Mouse (Mus musculus) erythroblast, adult 5-6 weeks (primary cell): ENCODE results near the gene Zswim8. TPM values are rescaled to one million over a fixed set of nuclear protein-coding genes. Genes with fewer than 3 reads are reported as not detected.

Source experiments
- ATAC-seq: replicated peaks from 2 replicates; pipeline ENCODE4 v1.8.0; 2016; ENCODE audit warnings: moderate number of reproducible peaks, mild to moderate bottlenecking, moderate TSS enrichment, inconsistent platforms; ENCODE audit not compliant: poor library complexity, low FRiP score, severe bottlenecking
- total RNA-seq, 2 experiments: library from RNA; stranded (forward) in 1 of 2; stranded (reverse) in 1 of 2; fragments of 150-400 nt in 1 of 2; fragments of 200-764, 138-1000 nt in 1 of 2; gene quantifications; 2 replicates each; pipeline versions ENCODE4 v1.2.3 to v1.2.4; 2015 to 2017; ENCODE audit warnings: low replicate concordance in 2 of 2

Zswim8 gene
- total RNA-seq (2015; ENCODE audit: low replicate concordance), result 17.8 and 32.3 TPM in 2 replicates
- total RNA-seq (2017; ENCODE audit: low replicate concordance), result 10.1 and 16.3 TPM in 2 replicates

DNA sequence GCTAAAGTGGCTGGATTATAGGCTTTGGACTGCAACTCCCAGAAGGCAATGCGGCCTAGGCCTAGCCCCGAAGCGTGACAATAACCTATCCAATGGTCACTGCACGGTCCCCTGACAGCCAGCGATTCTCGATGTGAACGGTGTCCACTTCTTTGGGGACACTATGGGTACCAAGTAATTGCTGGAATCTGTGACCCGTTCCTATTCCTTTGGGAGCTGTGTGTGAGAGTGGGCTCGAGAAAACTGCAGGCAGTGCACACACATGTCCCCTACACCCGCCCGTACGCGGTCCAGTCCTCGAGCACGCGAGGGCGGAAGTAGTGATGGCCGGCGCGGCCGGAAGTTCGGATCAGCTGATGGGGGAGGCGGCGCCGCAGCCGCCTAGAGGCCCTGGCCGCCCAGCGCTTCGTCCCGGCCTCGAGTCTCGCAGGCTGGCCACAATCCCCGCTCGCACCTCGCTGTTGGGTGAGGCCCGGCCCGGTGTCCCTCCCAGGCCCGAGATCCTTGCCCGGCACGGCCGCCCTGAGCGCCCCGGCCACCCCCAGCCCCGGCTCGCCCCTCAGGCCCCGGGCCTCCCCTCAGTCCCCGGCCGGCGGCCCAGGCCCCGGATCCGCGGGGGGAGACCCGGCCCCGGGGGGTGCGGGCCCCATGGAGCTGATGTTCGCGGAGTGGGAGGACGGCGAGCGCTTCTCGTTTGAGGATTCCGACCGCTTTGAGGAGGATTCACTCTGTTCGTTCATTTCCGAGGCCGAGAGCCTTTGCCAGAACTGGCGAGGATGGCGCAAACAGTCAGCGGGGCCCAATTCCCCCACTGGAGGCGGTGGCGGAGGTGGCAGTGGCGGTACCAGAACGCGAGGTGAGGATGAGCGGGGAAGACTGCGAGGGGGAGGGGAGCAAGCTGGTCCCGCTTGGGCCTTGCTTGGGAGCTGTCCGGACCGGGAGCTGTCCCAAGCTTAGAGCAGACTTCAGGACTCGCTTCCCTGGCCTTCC, at the start of gene Zswim8:
TSS of gene Zswim8 (plus strand) at position 352 of the 990 bp plus-strand sequence.
- ATAC-seq, result peak; percentile 84

DNA sequence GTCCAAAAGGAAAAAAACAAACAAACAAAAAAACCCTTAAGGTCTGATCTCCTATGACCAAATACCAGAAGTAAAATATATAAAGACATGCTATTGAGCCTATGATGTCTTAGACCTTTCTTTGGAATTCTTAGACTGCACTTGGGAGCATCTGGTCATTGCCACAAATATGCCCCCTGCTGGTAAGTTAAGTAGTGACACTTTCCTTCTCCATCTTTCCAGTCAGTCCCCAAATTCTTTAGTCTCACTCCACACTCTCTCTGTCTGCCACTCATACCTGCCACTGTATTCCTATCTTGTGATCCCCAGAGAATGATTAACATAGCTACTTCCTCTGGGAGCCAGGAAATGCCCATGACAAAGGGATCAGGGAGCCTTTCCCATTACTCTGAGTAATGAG, 49.0 kb upstream of the Zswim8 start:
- peak; percentile 43 for ATAC-seq

DNA sequence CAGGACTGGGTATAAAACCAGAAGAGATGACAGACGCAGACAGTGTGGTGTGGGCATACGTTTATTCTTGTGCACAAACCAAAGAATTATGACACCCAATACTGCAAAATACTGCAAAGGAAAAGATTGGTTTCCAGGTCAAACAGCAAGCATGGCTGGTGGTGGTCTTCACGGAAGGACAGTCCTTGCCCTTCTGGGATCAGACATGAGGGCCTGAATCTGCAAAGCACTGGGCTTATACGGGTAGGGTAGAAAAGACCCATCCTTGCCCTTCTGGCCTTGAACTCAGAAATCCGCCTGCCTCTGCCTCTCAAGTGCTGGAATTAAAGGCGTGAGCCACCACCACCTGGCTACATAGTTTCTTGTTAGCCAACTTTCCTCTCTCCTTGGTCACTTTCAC, 48.5 kb upstream of the Zswim8 start:
- ATAC-seq, result no peak

DNA sequence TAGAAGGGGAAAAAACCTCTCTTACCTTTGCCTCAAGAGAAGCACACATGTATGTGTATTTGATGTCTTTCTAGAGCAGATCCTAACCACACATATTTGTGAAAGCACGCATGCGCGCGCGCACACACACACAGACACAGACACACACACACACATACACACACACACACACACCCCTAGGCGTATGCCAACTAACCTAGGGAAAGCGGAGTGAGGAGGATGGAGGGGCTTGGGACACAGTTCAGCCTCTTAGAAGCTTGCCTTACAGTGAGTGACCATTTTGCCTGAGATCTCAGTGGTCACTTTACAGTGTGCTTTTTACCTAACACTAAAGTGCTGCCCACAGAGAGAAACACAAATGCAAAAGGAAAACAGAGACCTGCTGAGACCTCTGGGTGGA, 47.7 kb upstream of the Zswim8 start:
- ATAC-seq, result no peak

DNA sequence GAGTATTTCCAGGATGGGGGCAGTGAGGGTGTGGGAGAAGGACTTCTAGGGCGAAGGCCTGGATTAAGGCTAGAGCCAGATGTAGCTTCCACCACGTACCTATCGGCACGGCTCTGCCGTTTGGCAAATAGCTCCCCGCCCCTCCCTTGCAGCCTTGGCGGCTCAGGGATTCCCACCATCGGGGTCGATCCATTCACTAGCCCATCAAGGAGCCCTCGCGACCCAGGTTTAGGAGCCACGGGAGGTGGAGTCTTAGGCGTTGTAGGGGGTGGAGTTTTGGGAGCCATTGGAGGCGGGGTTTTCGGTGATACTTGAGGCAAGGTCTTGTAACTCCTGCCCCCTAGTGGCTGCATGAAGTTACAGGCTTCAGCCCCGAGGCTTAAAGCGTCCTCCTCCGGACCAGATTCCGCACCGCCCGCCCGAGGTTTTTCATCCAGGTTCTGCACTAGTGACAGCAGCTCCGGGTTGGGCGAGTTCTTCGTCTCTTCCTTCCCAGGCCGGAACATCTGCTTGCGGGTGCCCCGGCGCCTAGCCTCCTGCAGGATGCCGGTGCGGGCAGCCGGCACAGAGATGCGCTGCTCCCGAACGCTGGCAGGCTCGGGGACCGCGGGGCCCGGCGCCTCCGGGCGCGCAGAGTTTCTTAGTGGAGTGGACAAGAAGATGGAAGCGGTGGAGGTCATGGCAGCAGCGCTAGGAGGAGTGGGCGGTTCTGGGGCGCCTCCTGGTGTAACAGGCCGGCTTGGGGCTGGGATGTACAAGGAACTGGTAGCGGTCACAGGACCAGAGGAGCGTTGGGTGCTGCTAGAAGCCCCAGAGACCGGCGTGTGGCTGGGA, 46.3 kb upstream of the Zswim8 start:
- ATAC-seq, result peak; percentile 91

DNA sequence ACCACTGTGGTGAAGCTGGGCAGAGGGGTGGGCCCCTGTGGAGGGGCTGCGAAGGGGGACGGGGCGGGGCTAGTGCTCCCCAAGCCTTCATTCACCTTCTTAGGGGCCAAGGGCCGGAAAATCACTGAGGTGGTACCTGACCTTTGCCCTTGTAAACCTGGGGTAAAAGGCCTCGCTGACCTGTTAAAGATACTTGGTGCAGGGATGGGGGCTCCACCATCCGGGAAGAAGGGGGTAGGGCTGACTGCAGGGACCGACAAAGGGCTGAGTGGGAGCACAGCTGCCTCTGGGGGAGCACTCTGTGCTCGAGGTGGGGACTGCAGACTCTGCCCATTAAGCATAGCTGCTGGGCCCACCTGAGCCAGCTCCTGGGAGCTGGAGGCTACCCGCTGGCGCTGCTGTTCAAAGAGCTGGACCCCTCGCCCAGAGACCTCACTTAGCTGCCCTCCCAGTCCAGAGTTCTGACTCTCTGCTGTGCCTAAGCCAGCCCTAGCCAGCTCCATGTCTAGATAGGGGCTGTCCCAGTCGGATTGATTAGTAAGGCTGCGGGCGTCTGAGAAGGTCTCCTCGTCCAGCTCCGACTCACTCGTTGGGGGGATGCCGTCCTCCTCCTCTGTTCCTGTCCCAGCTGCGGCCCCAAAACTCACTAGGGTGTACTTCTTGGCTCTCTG, 45.6 kb upstream of the Zswim8 start:
- ATAC-seq, result no peak

DNA sequence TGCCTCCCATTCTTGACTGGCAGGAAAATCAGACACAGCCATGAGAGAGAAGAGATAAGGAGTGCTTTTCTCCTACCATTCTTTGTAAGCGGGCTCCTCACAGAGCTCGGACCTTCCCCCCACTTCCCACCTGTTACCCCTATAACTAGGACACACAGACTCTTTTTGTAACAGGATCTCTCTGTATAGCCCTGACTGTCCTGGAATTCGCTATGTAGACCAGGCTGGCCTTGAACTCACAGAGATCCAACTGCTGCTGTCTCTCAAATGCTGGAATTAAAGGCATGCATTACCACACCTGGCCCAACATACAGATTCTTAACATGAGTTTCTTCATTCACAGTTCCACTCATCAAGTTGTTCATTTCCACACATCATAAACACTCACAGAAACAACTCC, 44.6 kb upstream of the Zswim8 start:
- no peak for ATAC-seq

GRCm38 (mm10) chr14:20663601-20664000, 43.8 kb upstream of the Zswim8 start:
- ATAC-seq, result no peak

DNA sequence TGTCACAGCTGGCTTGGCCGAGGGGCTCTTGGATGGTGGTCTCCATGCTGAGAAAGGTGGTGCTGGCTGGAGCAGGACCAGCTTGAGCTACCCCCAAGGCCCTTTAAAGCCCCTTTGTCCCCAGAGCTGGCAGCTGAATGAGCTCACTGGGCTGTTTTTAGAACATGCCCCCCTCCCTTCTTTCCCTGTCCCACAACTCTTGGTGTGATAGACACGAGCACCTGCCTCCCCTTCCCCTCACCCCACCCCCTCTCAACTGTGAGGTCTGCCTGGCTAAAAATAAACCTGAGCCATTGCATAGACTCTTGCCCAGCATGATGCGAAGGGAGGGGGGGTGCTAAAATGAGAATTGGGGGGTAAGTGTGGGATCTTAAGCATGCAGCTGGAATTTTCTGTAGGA, 42.9 kb upstream of the Zswim8 start:
- no peak for ATAC-seq

DNA sequence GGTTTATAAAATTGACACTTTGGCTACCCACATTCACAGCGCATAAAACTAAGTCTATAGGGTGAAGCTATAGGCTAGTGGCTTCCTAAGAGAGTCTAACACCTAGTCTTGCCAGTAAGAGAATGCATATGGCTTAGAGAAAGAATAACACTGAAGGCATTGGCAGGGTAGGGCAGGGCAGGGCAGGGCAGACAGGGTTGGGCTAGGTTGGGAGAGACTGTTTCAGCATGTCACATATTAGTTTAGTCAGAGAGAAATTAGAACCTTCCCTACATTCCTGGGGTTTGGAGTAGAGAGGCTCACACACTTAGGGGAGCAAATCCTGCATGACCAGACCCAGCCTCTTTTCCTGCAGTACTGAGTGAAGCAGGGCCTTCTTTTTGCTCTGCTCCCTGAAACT, 39.9 kb upstream of the Zswim8 start:
- ATAC-seq, result no peak

- ATAC-seq, result no peak
Observed at GRCm38 (mm10) chr14:20668154-20668810, 39.1 kb upstream of the Zswim8 start, which contains the start of gene Synpo2l. TSS of gene Synpo2l (minus strand) at chr14:20668354.

DNA sequence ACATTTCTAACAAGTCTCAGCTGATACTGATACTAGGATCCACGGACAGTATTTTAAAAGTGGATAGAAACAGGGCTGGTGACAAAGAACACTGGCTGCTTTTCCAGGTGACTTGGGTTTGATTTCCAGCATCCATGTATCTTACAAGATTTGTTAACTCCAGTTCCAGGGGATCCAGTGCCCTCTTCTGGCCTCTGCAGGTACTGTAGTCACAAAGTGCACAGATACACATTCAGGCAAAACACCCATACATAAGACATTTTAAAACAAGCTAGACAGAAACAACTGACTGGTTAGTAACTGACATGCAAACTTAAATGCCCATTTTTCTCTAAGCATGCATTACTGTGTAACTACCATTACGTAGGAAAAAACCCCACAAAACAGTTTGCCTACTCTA, 34.4 kb upstream of the Zswim8 start:
- no peak for ATAC-seq

DNA sequence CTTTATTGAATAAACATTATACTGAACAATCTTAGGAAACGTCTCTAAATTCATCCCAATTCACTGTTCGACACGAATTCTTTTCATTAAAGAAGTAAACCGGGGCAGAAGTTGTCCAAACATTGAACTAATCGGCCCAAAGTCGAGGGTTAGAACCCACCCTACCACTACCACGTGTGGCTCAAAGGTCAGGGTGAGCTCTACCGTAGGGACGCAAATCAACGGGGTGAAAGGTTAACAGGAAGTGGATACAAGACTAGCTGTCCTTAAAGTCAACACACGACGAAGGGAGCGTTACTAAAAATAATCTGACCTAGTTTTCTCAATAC, 33.7 kb upstream of the Zswim8 start:
- peak; percentile 56 for ATAC-seq

DNA sequence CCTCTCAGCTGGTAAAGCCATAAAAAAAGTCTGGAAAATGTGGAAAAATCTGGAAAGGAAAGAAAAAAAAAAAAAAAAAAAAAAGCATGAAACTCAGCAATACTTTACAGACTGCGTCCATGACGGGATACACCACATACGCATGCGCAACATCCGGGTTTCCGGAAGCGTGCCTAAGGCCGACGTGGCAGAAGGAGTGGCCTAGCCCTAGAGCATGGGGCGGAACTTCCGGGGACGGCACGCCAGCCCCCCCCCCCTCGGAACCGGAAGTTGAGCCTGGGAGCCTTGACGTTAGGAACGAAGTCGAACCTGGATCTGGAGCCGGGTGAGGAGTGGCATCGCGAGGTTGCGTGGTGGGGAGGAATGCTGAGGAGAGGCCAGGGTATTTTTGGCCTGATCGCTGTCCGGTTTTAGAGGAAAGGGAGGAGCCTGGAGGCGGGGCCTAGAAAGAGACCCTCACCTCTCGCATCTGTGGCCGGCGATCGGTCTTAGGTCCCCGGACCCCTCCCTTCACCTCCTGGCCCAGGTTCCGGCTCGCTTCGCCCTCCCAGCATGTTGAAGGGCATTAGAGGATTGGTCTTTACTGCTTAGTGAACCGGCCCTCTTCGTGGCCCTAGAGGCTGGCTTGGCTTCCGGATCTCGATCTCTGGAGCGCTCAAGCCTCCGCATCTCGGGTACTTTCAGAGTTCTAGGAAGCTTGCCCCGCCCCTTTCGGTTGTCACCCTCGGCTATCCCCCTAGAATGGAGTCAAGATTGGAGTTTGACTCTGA, 33.1 kb upstream of the Zswim8 start, which contains the start of gene Sec24c:
TSS of gene Sec24c (plus strand) at position 245 of the 770 bp plus-strand sequence.
- peak; percentile 95 for ATAC-seq

DNA sequence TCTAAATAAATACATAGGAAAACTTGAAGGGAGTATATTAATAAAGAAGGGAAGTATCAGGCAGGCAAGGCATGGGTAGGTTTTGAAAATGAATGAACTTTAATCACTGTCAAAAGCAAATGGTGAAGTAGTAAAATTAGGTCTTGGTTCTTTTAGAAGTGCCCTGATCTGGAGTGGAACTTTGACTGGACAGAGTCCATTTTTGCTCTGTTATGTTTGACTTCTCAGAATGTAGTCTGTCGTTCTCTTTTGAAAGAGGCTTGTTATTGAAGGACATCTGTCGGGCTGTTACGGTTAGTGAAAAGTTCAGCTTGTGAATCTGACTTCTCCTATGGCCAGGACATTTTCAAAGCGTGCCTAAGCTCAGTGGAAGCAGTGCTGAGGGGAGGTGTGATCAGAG, 29.4 kb upstream of the Zswim8 start:
- no peak for ATAC-seq

- no peak for ATAC-seq
Observed at GRCm38 (mm10) chr14:20681742-20682141, 25.6 kb upstream of the Zswim8 start.

DNA sequence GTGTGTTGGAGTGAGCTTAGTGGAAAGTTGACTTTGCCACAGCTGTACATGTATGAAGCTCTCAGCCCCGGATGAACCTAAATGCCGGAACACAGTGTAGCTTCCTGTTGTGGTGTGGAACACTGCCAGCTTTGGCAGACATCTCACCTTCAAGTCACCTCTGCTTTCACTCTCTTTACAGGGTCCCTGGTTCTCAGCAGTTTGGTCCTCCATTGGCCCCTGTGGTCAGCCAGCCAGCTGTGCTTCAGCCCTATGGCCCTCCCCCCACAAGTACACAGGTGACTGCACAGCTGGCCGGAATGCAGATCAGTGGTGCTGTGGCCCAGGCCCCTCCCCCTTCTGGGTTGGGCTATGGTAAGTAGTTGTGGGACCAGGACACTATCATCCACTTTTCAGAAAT, 24.9 kb upstream of the Zswim8 start:
- no peak for ATAC-seq

GRCm38 (mm10) chr14:20686576-20686975, 20.8 kb upstream of the Zswim8 start:
- ATAC-seq, result no peak

DNA sequence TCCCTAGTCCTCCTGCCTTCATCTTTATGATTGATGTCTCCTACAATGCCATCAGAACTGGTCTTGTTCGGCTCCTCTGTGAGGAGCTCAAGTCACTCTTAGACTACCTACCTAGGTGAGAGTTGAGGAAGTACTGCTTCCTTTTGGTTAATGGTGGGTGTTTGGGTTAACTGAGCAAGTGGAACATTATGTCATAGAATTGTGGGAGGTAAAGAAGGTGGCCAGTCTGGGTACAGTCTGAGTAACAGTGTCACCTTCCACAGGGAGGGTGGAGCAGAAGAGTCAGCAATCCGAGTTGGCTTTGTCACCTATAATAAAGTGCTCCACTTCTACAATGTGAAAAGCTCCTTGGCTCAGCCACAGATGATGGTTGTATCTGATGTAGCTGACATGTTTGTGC, 18.3 kb upstream of the Zswim8 start:
- ATAC-seq, result no peak
